Mouse (Mus musculus) bone marrow, adult 2 months (tissue): Measurements from ENCODE around the gene Abhd15. TPM values are rescaled to one million over a fixed set of nuclear protein-coding genes. Genes with fewer than 3 reads are reported as not detected.

ENCODE experiments used
- H3K27ac ChIP-seq: fragments of 200-500 bp; 2 replicates; pipeline ENCODE4 v1.5.1; 2012; ENCODE audit warnings: low read depth, mild to moderate bottlenecking, control low read depth, inconsistent platforms, low read length; ENCODE audit not compliant: control insufficient read depth, poor library complexity, insufficient read depth
- H3K4me1 ChIP-seq: fragments of 200-500 bp; 2 replicates; pipeline ENCODE4 v1.6.1; 2011; ENCODE audit warnings: low read length; ENCODE audit not compliant: control insufficient read depth, insufficient read depth
- H3K4me3 ChIP-seq: fragments of 200-500 bp; replicated peaks from 2 replicates; pipeline ENCODE3; 2011; ENCODE audit warnings: mild to moderate bottlenecking, low read depth, low read length, control low read depth; ENCODE audit not compliant: control insufficient read depth
- CTCF ChIP-seq: fragments of 200-500 bp; IDR thresholded peaks from 2 replicates; pipeline ENCODE4 v1.5.1; 2011; ENCODE audit warnings: low read length, control low read depth; ENCODE audit not compliant: control insufficient read depth, insufficient read depth
- POLR2A ChIP-seq: fragments of 200-500 bp; IDR thresholded peaks from 2 replicates; pipeline ENCODE4 v1.6.1; 2011; ENCODE audit warnings: low read depth, mild to moderate bottlenecking, control low read depth, low read length, borderline replicate concordance; ENCODE audit not compliant: control insufficient read depth
- WGBS: fragments of 180-500 bp; shearing (Covaris S2); methylation state at CpG from one replicate; pipeline ENCODE4 v1.1.7; 2018; 5-methylcytosine and 5-hydroxymethylcytosine counted together
- polyA plus RNA-seq: library from polyadenylated mRNA; stranded (reverse); fragments of >200 nt; gene quantifications from 2 replicates; pipeline ENCODE4 v1.2.4, GENCODE M21; 2011; ENCODE audit warnings: low replicate concordance; ENCODE audit not compliant: missing spikeins, insufficient read depth, insufficient read length

Abhd15 gene
- polyA plus RNA-seq, 1 experiment = 5.6 TPM

GRCm38 (mm10) chr11:77491123-77491501 lies 23.8 kb upstream of the Abhd15 start:
- under 1% methylated on average over 13 of the region's 13 CpGs for WGBS
- Histone ChIP-seq H3K4me3 (no peak overlapping the region), H3K27ac (no peak overlapping the region), H3K4me1 (peaks cover 5% of the 10 kb centered on the region; the same call in 1 of the 2 replicates)
- TF ChIP-seq CTCF (peak; percentile 93), POLR2A (peak; percentile 23; the same call in 1 of the 2 replicates)

GRCm38 (mm10) chr11:77491502-77492291 lies 23.2 kb upstream of the Abhd15 start:
- Histone ChIP-seq H3K4me3 (peak overlapping the region; percentile 40), H3K27ac (no peak overlapping the region), H3K4me1 (peaks cover 5% of the 10 kb centered on the region; the same call in 1 of the 2 replicates)
- under 1% methylated on average over 23 of the region's 23 CpGs for WGBS
- TF ChIP-seq CTCF (no peak), POLR2A (no peak)

- Histone ChIP-seq H3K4me1 (peaks cover 5% of the 10 kb centered on the region; the same call in 1 of the 2 replicates), H3K27ac (peak overlapping the region; percentile 65), H3K4me3 (peak overlapping the region; percentile 84)
- TF ChIP-seq POLR2A = no peak
- no peak for TF ChIP-seq CTCF
- WGBS = 1% methylated on average over 15 of the region's 18 CpGs
These were observed 22.5 kb upstream of the Abhd15 start for GRCm38 (mm10) chr11:77492311-77492871.

GRCm38 (mm10) chr11:77492911-77493332 lies 22.0 kb upstream of the Abhd15 start:
- peak overlapping the region; percentile 65 for H3K27ac ChIP-seq
- WGBS = under 1% methylated on average over 32 of the region's 32 CpGs
- H3K4me3 ChIP-seq = peak overlapping the region; percentile 84
- TF ChIP-seq POLR2A = peak; percentile 69; the same call in 1 of the 2 replicates
- TF ChIP-seq CTCF = 0 out of 2 replicates have a peak, but pooled peaks have one; percentile 20
- H3K4me1 ChIP-seq = peaks cover 5% of the 10 kb centered on the region; the same call in 1 of the 2 replicates

GRCm38 (mm10) chr11:77493512-77494343 lies 21.2 kb upstream of the Abhd15 start, which contains the start of gene Git1:
TSS of gene Git1 (plus strand) at chr11:77493562.
- Histone ChIP-seq H3K4me3 (peak within 1 kb of the TSS; percentile 84), H3K27ac (peak within 1 kb of the TSS; percentile 65), H3K4me1 (peaks cover 5% of the 10 kb centered on the region; the same call in 1 of the 2 replicates)
- WGBS = 2% methylated on average over 73 of the region's 74 CpGs
- TF ChIP-seq CTCF = no peak
- peak; percentile 42; the same call in 1 of the 2 replicates for TF ChIP-seq POLR2A

- no peak overlapping the region for H3K27ac ChIP-seq
- peaks cover 5% of the 10 kb centered on the region for H3K4me1 ChIP-seq
- 17% methylated on average over 4 of the region's 4 CpGs for WGBS
- TF ChIP-seq CTCF (no peak), POLR2A (no peak)
- H3K4me3 ChIP-seq = peak overlapping the region; percentile 81
These were observed 20.6 kb upstream of the Abhd15 start for GRCm38 (mm10) chr11:77494344-77494676.

- WGBS = 79% methylated on average over 6 of the region's 6 CpGs
- Histone ChIP-seq H3K4me3 (no peak overlapping the region), H3K4me1 (peaks cover 5% of the 10 kb centered on the region), H3K27ac (no peak overlapping the region)
- TF ChIP-seq POLR2A = no peak
- no peak for TF ChIP-seq CTCF
These were observed 20.1 kb upstream of the Abhd15 start for GRCm38 (mm10) chr11:77494782-77495181.

GRCm38 (mm10) chr11:77495507-77495906 lies 19.4 kb upstream of the Abhd15 start:
- H3K4me1 ChIP-seq = peaks cover 5% of the 10 kb centered on the region
- no peak overlapping the region for H3K27ac ChIP-seq

More at GRCm38 (mm10) chr11:77495507-77495906, 19.4 kb upstream of the Abhd15 start:
- TF ChIP-seq CTCF = no peak
- no peak for TF ChIP-seq POLR2A
- no peak overlapping the region for H3K4me3 ChIP-seq
